Mouse (Mus musculus): ENCODE results near the gene Mrpl20. TPM values are rescaled to one million over a fixed set of nuclear protein-coding genes. Genes with fewer than 3 reads are reported as not detected.
A peak's percentile ranks its signal among the peaks of the same experiment; 100 is the strongest.

Mrpl20 gene
- total and polyA plus RNA-seq, 3 experiments = 17.9 to 97.2 (median 85.3) TPM

DNA sequence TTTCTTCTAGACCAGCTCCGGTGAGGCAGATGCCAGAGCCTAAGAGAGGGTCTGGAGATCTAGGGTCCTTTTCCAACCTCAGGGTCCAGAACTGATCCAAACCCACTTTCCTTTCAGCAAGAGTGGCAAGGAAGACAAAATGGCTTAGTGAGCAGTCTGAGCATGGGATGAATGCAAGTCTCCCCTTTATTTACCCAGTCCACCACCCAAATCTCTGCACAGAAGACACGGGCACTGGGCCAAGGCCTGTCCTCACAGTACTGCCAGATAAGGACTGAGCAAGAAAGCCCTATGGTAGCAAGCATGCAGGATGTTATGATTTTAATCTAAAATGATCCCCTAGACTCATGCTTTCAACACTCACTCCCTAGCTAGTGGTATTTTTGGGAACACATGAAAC lies 24.9 kb upstream of the Mrpl20 start:
- Histone ChIP-seq H3K4me3 (ENCODE audit: low read depth, low read length) (no peak overlapping the region), H3K36me3 (replicated peaks) (no peaks in the 10 kb centered on the region), H3K9me3 (replicated peaks) (no peaks in the 10 kb centered on the region), H3K27me3 (ENCODE audit: insufficient read depth, low read length) (peaks cover 81% of the 10 kb centered on the region), H3K4me1 (ENCODE audit: insufficient read depth, low read depth, low read length) (peaks cover 21% of the 10 kb centered on the region)
- DNase-seq (ENCODE audit: low spot score) (no peak), ATAC-seq (ENCODE audit: extremely low read depth, insufficient number of reproducible peaks, low FRiP score, poor library complexity, severe bottlenecking) (no peak)
- no peak for TF ChIP-seq POLR2AphosphoS5 (IDR thresholded peaks at IDR 0.05; ENCODE audit: insufficient replicate concordance, low read depth, low read length)
- no peak for TF ChIP-seq GATA2 (IDR thresholded peaks at IDR 0.05; ENCODE audit: borderline replicate concordance, low read depth, low read length)
- TF ChIP-seq TAL1 (conservative IDR thresholded peaks at IDR 0.05; ENCODE audit: low read depth, low read length) = no peak
- no peak for TF ChIP-seq GATA1 (IDR thresholded peaks at IDR 0.05; ENCODE audit: borderline replicate concordance, low read length)

DNA sequence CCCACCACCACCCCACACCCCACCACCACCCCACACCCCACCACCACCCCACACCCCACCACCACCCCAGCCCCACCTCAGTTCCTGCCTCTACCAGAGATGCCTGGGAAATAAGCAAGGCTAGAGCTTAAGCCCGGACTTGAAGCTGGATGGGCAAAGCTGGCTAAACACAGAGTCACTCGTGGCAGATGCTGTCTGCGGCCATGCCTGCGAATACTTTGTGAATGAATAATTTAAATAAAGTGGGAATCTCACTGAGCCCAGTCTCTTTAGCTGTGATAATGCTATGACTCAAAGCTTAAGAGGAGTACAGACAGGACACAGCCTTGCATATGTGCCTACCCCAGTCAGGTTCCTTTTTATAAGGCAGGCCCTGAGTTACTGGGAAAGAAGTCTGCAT lies 23.2 kb upstream of the Mrpl20 start:
- Histone ChIP-seq H3K9me3 (replicated peaks) (no peaks in the 10 kb centered on the region), H3K27me3 (ENCODE audit: insufficient read depth, low read length) (peaks cover 75% of the 10 kb centered on the region), H3K4me3 (ENCODE audit: low read depth, low read length) (no peak overlapping the region), H3K4me1 (ENCODE audit: insufficient read depth, low read depth, low read length) (peaks cover 28% of the 10 kb centered on the region), H3K36me3 (replicated peaks) (no peaks in the 10 kb centered on the region)
- DNase-seq (ENCODE audit: low spot score) = no peak
- no peak for ATAC-seq (ENCODE audit: extremely low read depth, insufficient number of reproducible peaks, low FRiP score, poor library complexity, severe bottlenecking)
- TF ChIP-seq TAL1 (conservative IDR thresholded peaks at IDR 0.05; ENCODE audit: low read depth, low read length) = no peak
- TF ChIP-seq CTCF (IDR thresholded peaks at IDR 0.05; ENCODE audit: low read depth, low read length) = no peak
- no peak for TF ChIP-seq GATA2 (IDR thresholded peaks at IDR 0.05; ENCODE audit: borderline replicate concordance, low read depth, low read length)
- TF ChIP-seq POLR2AphosphoS5 (IDR thresholded peaks at IDR 0.05; ENCODE audit: insufficient replicate concordance, low read depth, low read length) = no peak
- no peak for TF ChIP-seq GATA1 (IDR thresholded peaks at IDR 0.05; ENCODE audit: borderline replicate concordance, low read length)

DNA sequence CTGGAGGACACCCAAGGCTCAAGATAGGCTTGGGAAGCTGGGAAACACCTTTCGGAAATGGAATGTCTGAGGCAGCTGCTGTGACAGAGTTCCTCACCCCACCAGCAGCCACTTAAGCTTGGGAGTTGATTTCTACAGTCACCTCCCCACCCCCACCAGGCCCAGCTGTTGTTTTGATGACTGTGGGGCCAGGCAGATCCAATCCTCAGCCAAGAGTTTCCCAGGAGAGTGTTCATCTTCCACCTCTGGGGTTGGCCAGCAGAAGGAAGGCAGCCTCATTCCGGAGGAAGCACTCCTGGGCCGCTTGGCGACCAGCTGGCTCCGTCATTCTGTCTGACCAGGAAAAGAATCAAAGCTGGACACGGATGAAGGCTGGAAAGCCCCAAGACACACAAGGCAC lies 21.8 kb upstream of the Mrpl20 start:
- no peak for ATAC-seq (ENCODE audit: extremely low read depth, insufficient number of reproducible peaks, low FRiP score, poor library complexity, severe bottlenecking)
- peaks cover 29% of the 10 kb centered on the region for H3K4me1 ChIP-seq (ENCODE audit: insufficient read depth, low read depth, low read length)
- H3K9me3 ChIP-seq (replicated peaks) = no peaks in the 10 kb centered on the region
- TF ChIP-seq GATA1 (IDR thresholded peaks at IDR 0.05; ENCODE audit: borderline replicate concordance, low read length) (no peak), TAL1 (conservative IDR thresholded peaks at IDR 0.05; ENCODE audit: low read depth, low read length) (no peak), GATA2 (IDR thresholded peaks at IDR 0.05; ENCODE audit: borderline replicate concordance, low read depth, low read length) (no peak), CTCF (IDR thresholded peaks at IDR 0.05; ENCODE audit: low read depth, low read length) (no peak), POLR2AphosphoS5 (IDR thresholded peaks at IDR 0.05; ENCODE audit: insufficient replicate concordance, low read depth, low read length) (no peak)
- H3K4me3 ChIP-seq (ENCODE audit: low read depth, low read length) = no peak overlapping the region; the same call in 1 of the 2 replicates
- H3K36me3 ChIP-seq (replicated peaks) = no peaks in the 10 kb centered on the region
- no peak for DNase-seq (ENCODE audit: low spot score)
- H3K27me3 ChIP-seq (ENCODE audit: insufficient read depth, low read length) = peaks cover 69% of the 10 kb centered on the region

DNA sequence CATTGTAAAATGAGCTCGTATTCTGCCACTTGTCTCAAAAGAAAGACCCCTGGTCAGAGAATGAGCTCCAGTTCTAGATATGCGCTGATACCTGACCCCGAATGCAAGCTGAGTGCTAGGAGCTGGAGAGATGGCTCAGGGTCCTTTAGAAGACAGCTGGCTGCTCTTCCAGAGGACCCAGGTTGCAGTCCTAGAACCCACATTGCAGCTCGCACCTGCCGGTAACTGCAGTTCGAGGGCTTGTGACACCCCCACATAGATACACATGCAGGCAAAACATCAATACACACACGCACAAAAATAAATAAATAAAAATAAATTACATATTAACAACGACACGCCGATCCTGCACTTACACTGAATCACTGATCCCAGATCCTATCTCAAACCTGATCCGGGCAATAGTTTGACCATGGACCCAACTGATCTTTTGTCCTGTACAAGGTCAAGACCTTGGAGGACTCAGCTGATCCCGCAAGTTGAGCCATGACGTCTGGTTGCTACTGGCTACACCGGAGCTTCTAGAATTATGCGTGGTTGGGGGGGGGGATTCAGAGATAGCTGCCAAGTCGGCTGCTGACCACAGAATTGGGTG lies 19.1 kb upstream of the Mrpl20 start:
- DNase-seq (ENCODE audit: low spot score) (no peak), ATAC-seq (ENCODE audit: extremely low read depth, insufficient number of reproducible peaks, low FRiP score, poor library complexity, severe bottlenecking) (no peak)
- peak overlapping the region; percentile 76; the same call in 1 of the 2 replicates for H3K4me3 ChIP-seq (ENCODE audit: low read depth, low read length)
- no peaks in the 10 kb centered on the region for H3K9me3 ChIP-seq (replicated peaks)
- peaks cover 27% of the 10 kb centered on the region for H3K4me1 ChIP-seq (ENCODE audit: insufficient read depth, low read depth, low read length)
- peaks cover 50% of the 10 kb centered on the region for H3K27me3 ChIP-seq (ENCODE audit: insufficient read depth, low read length)
- TF ChIP-seq TAL1 (conservative IDR thresholded peaks at IDR 0.05; ENCODE audit: low read depth, low read length) = no peak
- TF ChIP-seq POLR2AphosphoS5 (IDR thresholded peaks at IDR 0.05; ENCODE audit: insufficient replicate concordance, low read depth, low read length) = no peak
- no peak for TF ChIP-seq GATA2 (IDR thresholded peaks at IDR 0.05; ENCODE audit: borderline replicate concordance, low read depth, low read length)
- H3K36me3 ChIP-seq (replicated peaks) = no peaks in the 10 kb centered on the region

DNA sequence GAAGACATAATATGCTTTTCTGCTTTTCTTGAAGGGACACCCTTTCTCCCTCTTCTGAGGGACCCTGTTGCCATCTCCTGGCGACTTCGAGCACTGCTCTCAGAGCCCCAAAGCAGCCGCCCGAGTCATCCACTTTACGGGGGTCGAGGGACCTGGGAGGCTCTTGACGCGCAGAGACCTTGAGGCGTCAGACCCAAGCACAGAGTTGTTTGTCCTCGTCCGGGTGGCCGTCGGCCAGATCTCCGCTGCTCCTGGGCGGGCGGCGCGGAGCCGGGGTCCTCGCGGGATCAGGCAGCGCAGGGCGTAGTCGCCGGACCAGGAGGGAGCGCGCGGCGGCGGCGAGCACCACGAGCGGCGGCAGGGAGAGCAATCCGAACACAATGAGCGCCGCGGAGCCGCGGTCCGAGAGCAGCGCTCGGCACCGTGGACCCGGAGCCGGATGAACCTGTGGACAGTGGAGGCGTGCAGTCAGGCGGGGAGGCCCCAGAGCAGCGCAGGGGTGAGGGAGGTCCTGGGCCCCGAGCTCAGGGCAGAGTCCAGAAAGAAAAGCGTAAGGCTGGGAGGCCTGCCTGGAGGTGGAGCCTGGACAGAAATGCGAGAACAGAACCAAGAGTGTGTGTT lies 18.5 kb upstream of the Mrpl20 start:
- peak; percentile 70 for DNase-seq (ENCODE audit: low spot score)

DNA sequence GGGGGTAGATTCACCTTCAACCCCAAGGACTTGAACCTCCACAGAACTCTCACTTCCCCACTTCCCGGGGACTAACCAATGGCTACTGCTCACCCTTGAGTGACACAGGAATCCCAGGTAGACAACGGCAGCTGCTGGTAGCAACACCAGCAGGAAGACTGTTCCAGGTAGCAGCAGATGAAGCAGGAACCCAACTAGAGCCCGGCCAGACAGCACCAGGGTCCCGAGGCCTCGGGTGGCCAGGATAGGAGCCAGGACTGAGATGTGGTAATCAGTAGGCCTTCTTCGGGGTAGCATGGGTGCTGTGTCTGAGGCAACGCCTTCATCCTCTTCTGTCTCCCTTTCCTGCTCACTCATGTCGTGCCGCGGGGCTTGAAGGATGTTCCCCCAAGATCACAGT lies 17.4 kb upstream of the Mrpl20 start:
- H3K27me3 ChIP-seq (ENCODE audit: insufficient read depth, low read length) = peaks cover 43% of the 10 kb centered on the region
- no peaks in the 10 kb centered on the region for H3K9me3 ChIP-seq (replicated peaks)
- H3K36me3 ChIP-seq (replicated peaks) = no peaks in the 10 kb centered on the region
- H3K4me3 ChIP-seq (ENCODE audit: low read depth, low read length) = no peak overlapping the region
- no peak for TF ChIP-seq POLR2AphosphoS5 (IDR thresholded peaks at IDR 0.05; ENCODE audit: insufficient replicate concordance, low read depth, low read length)
- TF ChIP-seq TAL1 (conservative IDR thresholded peaks at IDR 0.05; ENCODE audit: low read depth, low read length) = no peak
- no peak for TF ChIP-seq GATA2 (IDR thresholded peaks at IDR 0.05; ENCODE audit: borderline replicate concordance, low read depth, low read length)
- no peak for TF ChIP-seq GATA1 (IDR thresholded peaks at IDR 0.05; ENCODE audit: borderline replicate concordance, low read length)
- no peak for TF ChIP-seq CTCF (IDR thresholded peaks at IDR 0.05; ENCODE audit: low read depth, low read length)
- H3K4me1 ChIP-seq (ENCODE audit: insufficient read depth, low read depth, low read length) = peaks cover 31% of the 10 kb centered on the region
- no peak for ATAC-seq (ENCODE audit: extremely low read depth, insufficient number of reproducible peaks, low FRiP score, poor library complexity, severe bottlenecking)
- no peak for DNase-seq (ENCODE audit: low spot score)

More for the DNA sequence above, 18.5 kb upstream of the Mrpl20 start:
- ATAC-seq (ENCODE audit: extremely low read depth, insufficient number of reproducible peaks, low FRiP score, poor library complexity, severe bottlenecking) = peak; percentile 60
- Histone ChIP-seq H3K9me3 (replicated peaks) (no peaks in the 10 kb centered on the region), H3K27me3 (ENCODE audit: insufficient read depth, low read length) (peaks cover 45% of the 10 kb centered on the region), H3K36me3 (replicated peaks) (no peaks in the 10 kb centered on the region), H3K4me1 (ENCODE audit: insufficient read depth, low read depth, low read length) (peaks cover 31% of the 10 kb centered on the region), H3K4me3 (ENCODE audit: low read depth, low read length) (peak overlapping the region; percentile 76)
- TF ChIP-seq CTCF (IDR thresholded peaks at IDR 0.05; ENCODE audit: low read depth, low read length) = no peak
- no peak for TF ChIP-seq GATA2 (IDR thresholded peaks at IDR 0.05; ENCODE audit: borderline replicate concordance, low read depth, low read length)
- TF ChIP-seq POLR2AphosphoS5 (IDR thresholded peaks at IDR 0.05; ENCODE audit: insufficient replicate concordance, low read depth, low read length) = no peak
- no peak for TF ChIP-seq GATA1 (IDR thresholded peaks at IDR 0.05; ENCODE audit: borderline replicate concordance, low read length)
- no peak for TF ChIP-seq TAL1 (conservative IDR thresholded peaks at IDR 0.05; ENCODE audit: low read depth, low read length)
